Mouse (Mus musculus) liver (tissue): ENCODE data around the gene Wnt2.

ENCODE experiments used
- DNase-seq: peaks from one replicate; pipeline ENCODE4 v3.0.0-alpha.2; 2020; ENCODE audit warnings: mixed read lengths

Wnt2 gene

GRCm38 (mm10) chr6:17977165-17977564 is 53.2 kb downstream of the Wnt2 start:
- no peak for DNase-seq

- DNase-seq: no peak
These were observed 56.0 kb downstream of the Wnt2 start for GRCm38 (mm10) chr6:17974416-17974815.

GRCm38 (mm10) chr6:17971393-17971792 is 59.0 kb downstream of the Wnt2 start:
- no peak for DNase-seq

GRCm38 (mm10) chr6:17969815-17970214 is 60.6 kb downstream of the Wnt2 start:
- DNase-seq: no peak

GRCm38 (mm10) chr6:17968467-17969144 is 61.8 kb downstream of the Wnt2 start:
- DNase-seq: no peak

- no peak for DNase-seq
These were observed 66.9 kb downstream of the Wnt2 start for GRCm38 (mm10) chr6:17963455-17963854.

- DNase-seq: no peak
These were observed 78.6 kb downstream of the Wnt2 start for GRCm38 (mm10) chr6:17951779-17952178.

GRCm38 (mm10) chr6:17949103-17949502 is 81.3 kb downstream of the Wnt2 start:
- no peak for DNase-seq

- no peak for DNase-seq
These were observed 83.1 kb downstream of the Wnt2 start for GRCm38 (mm10) chr6:17947130-17947831.

GRCm38 (mm10) chr6:17946456-17946855 is 83.9 kb downstream of the Wnt2 start:
- no peak for DNase-seq

- no peak for DNase-seq
These were observed 86.3 kb downstream of the Wnt2 start for GRCm38 (mm10) chr6:17943877-17944617.

- DNase-seq: peak; percentile 20
These were observed 88.0 kb downstream of the Wnt2 start for GRCm38 (mm10) chr6:17942344-17942743.

GRCm38 (mm10) chr6:17941916-17942315 is 88.5 kb downstream of the Wnt2 start:
- no peak for DNase-seq
